Mouse (Mus musculus): ENCODE results near the gene Nek7. TPM values are rescaled to one million over a fixed set of nuclear protein-coding genes. Genes with fewer than 3 reads are reported as not detected.

Nek7 gene
- polyA plus RNA-seq, 1 experiment from 2014 or later = 66.2 TPM

GRCm38 (mm10) chr1:138535758-138536574 is 84.0 kb downstream of the Nek7 start:
- no peak overlapping the region for H3K4me3 ChIP-seq (ENCODE audit: inconsistent target)
- H3K79me2 ChIP-seq (ENCODE audit: inconsistent target) = peaks cover 65% of the 10 kb centered on the region; the same call in 1 of the 2 replicates
- 93% methylated on average over 16 of the region's 16 CpGs for WGBS (ENCODE audit: missing documents)
- no peak overlapping the region for H3K27ac ChIP-seq
- peaks cover 12% of the 10 kb centered on the region; the same call in 1 of the 2 replicates for H3K36me3 ChIP-seq (ENCODE audit: inconsistent target)

DNA sequence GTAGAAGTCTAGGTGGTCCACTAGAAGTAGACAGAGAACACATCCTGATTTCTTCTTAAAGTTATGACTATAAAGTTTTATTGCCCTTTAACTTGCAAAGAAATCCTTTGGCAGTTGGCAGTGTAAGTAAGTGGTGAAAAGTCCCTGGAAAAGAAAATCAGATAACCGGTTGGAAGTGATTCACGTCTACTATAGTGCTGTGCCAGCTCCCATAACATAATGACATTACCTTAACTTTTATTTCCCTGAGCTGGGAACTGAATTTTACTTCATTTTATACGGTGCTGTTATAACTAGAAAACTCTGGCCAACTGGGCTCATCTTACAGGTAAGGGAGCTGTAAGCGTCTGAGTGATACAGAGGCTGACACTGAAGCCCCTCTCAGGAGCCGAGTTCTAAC is 89.3 kb downstream of the Nek7 start:
- WGBS (ENCODE audit: missing documents) = 97% methylated on average over 5 of the region's 5 CpGs
- no peak overlapping the region for H3K4me3 ChIP-seq (ENCODE audit: inconsistent target)

DNA sequence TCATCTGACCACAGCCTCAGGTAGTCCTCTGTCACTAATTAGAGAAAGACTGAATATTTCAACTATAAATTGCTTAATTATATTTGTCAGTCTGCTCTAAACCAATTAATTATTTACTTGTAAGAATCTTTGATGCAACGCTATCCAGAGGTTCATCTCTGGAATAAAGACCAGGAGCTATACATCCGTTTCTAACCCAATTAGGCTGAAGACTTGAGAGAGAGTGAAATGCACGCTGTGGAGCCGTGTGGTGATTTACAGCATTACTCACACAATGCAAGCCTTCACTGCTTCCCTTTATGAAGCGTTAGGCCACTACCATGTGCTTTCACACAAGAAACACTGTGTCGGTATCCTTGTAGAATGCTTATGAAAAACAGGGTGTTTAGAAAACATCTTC is 96.0 kb downstream of the Nek7 start:
- no peak overlapping the region for H3K27ac ChIP-seq
- 92% methylated on average over 5 of the region's 6 CpGs for WGBS (ENCODE audit: missing documents)
- H3K4me3 ChIP-seq (ENCODE audit: inconsistent target) = no peak overlapping the region

More for the DNA sequence above, 89.3 kb downstream of the Nek7 start:
- H3K79me2 ChIP-seq (ENCODE audit: inconsistent target) = peaks cover 11% of the 10 kb centered on the region; the same call in 1 of the 2 replicates
- peaks cover 18% of the 10 kb centered on the region; the same call in 1 of the 2 replicates for H3K36me3 ChIP-seq (ENCODE audit: inconsistent target)
- no peak overlapping the region for H3K27ac ChIP-seq

GRCm38 (mm10) chr1:138518235-138518634 is 101.7 kb downstream of the Nek7 start:
- 56% methylated on average over 5 of the region's 5 CpGs for WGBS (ENCODE audit: missing documents)
- no peak overlapping the region for H3K4me3 ChIP-seq (ENCODE audit: inconsistent target)
- H3K79me2 ChIP-seq (ENCODE audit: inconsistent target) = peaks cover 26% of the 10 kb centered on the region; the same call in 1 of the 2 replicates
- H3K27ac ChIP-seq = no peak overlapping the region
- H3K36me3 ChIP-seq (ENCODE audit: inconsistent target) = no peaks in the 10 kb centered on the region

More for the DNA sequence above, 96.0 kb downstream of the Nek7 start:
- Histone ChIP-seq H3K79me2 (ENCODE audit: inconsistent target) (peaks cover 26% of the 10 kb centered on the region; the same call in 1 of the 2 replicates), H3K36me3 (ENCODE audit: inconsistent target) (peaks cover 5% of the 10 kb centered on the region; the same call in 1 of the 2 replicates)

DNA sequence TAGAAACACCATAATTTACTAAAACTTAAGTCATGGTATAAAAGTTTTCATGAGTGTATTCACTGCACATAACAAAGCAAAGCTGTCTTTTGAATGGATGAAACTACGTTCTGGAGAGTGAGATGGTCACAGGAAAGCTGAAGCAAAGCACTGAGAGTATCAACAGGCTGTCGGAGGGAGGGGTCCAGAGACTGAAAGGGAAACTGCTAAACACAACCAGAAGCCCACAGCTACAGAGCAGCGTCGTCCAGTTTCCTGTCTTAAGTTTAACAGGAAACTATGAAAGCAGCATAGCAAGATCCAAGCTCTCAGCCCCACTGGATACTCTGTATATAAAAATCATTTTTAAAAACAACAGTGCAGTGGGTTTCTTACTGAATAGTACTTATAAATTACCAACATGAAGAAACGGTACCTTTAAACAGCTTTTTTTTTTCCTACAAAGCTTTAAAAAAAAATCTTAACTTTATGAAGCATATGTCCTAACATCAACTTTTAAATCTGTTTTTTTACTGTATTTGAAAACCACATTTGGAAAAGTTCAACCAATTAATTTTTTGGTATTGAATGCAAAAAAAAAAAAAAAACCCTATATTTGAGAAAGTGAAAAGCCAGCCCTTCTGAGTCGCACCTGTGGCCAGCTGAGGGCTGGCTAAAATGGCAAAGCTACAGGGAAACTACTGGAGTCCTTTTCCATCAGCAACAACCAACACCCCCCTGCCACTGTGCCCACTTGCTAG is 102.4 kb downstream of the Nek7 start:
- peaks cover 21% of the 10 kb centered on the region; the same call in 1 of the 2 replicates for H3K79me2 ChIP-seq (ENCODE audit: inconsistent target)
- WGBS (ENCODE audit: missing documents) = 7% methylated on average over 6 of the region's 6 CpGs
- H3K36me3 ChIP-seq (ENCODE audit: inconsistent target) = no peaks in the 10 kb centered on the region; the same call in 1 of the 2 replicates
- H3K4me3 ChIP-seq (ENCODE audit: inconsistent target) = peak overlapping the region; percentile 3; the same call in 1 of the 2 replicates
- peak overlapping the region; percentile 38 for H3K27ac ChIP-seq

DNA sequence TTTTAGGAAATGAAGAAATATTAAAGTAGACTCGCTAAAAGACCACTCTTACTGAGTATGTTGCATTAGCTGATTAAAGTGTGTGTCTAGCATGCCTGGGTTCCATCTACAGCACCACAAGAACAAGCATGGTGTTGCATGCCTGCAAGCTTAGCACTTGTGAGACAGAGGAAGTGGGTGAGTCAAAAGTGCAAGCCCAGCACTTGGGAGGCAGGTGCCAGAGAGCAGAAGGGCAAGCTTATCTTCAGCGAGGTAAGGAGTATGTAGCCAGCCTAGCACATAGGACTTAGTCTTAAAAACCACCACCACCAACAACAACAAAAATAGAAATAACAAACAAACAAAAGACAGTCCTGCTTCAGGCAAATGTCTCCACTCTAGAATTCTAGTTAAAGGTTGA is 103.0 kb downstream of the Nek7 start:
- 32% methylated on average over 2 of the region's 2 CpGs for WGBS (ENCODE audit: missing documents)
- Histone ChIP-seq H3K4me3 (ENCODE audit: inconsistent target) (peak overlapping the region; percentile 3; the same call in 1 of the 2 replicates), H3K27ac (peak overlapping the region; percentile 38), H3K79me2 (ENCODE audit: inconsistent target) (peaks cover 16% of the 10 kb centered on the region; the same call in 1 of the 2 replicates), H3K36me3 (ENCODE audit: inconsistent target) (no peaks in the 10 kb centered on the region; the same call in 1 of the 2 replicates)

DNA sequence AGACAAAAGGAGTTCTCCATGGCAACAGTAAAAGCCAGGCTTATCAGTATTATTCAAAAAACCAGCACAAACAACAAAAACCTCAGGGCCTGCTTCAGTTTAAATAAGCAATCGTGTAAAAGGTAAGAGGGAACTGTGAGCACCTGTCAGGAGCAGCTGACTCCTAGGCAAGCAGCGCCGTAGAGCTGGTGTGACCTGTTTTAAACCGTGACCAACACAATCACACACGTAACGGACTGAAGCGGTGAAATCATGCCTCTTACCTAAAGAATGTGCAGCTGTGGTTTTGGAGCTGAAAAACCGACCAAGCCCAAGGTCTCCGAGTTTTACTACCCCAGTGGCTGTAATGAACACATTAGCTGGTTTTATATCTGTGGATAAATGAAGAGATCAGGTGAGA is 104.6 kb downstream of the Nek7 start:
- H3K36me3 ChIP-seq (ENCODE audit: inconsistent target) = no peaks in the 10 kb centered on the region; the same call in 1 of the 2 replicates
- no peak overlapping the region for H3K27ac ChIP-seq
- WGBS (ENCODE audit: missing documents) = 92% methylated on average over 9 of the region's 9 CpGs
- no peak overlapping the region for H3K4me3 ChIP-seq (ENCODE audit: inconsistent target)
- peaks cover 12% of the 10 kb centered on the region; the same call in 1 of the 2 replicates for H3K79me2 ChIP-seq (ENCODE audit: inconsistent target)

DNA sequence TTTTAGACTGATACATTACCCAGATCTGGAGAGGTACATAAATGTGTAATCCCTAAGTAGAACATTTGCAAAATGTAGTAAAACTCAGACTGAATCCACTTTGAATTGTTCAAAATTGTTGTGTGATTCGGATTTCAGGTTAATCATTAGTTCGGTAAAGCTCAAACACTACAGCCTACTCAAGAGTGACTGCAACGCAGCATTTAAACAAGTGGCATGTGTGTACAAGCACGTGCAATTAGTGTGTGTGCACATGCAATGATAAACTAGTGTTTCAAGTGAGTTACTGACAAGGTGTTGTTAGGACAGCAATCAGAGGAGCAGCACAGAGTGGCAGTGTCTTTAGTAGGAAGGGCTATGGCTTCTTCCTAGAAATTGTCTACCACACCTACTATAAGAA is 106.0 kb downstream of the Nek7 start:
- Histone ChIP-seq H3K79me2 (ENCODE audit: inconsistent target) (peaks cover 4% of the 10 kb centered on the region; the same call in 1 of the 2 replicates), H3K4me3 (ENCODE audit: inconsistent target) (no peak overlapping the region), H3K36me3 (ENCODE audit: inconsistent target) (no peaks in the 10 kb centered on the region; the same call in 1 of the 2 replicates), H3K27ac (no peak overlapping the region)
- WGBS (ENCODE audit: missing documents) = 100% methylated on average over 4 of the region's 4 CpGs

GRCm38 (mm10) chr1:138510566-138510965 is 109.4 kb downstream of the Nek7 start:
- no peak overlapping the region for H3K4me3 ChIP-seq (ENCODE audit: inconsistent target)
- no peaks in the 10 kb centered on the region; the same call in 1 of the 2 replicates for H3K79me2 ChIP-seq (ENCODE audit: inconsistent target)
- H3K27ac ChIP-seq = no peak overlapping the region
- 93% methylated on average over 4 of the region's 4 CpGs for WGBS (ENCODE audit: missing documents)
- no peaks in the 10 kb centered on the region; the same call in 1 of the 2 replicates for H3K36me3 ChIP-seq (ENCODE audit: inconsistent target)

GRCm38 (mm10) chr1:138507446-138508043 is 112.4 kb downstream of the Nek7 start:
- Histone ChIP-seq H3K36me3 (ENCODE audit: inconsistent target) (no peaks in the 10 kb centered on the region; the same call in 1 of the 2 replicates), H3K79me2 (ENCODE audit: inconsistent target) (no peaks in the 10 kb centered on the region; the same call in 1 of the 2 replicates), H3K4me3 (ENCODE audit: inconsistent target) (no peak overlapping the region), H3K27ac (0 out of 2 replicates have a peak overlapping the region, but pooled peaks have one; percentile 12)
- 88% methylated on average over 13 of the region's 13 CpGs for WGBS (ENCODE audit: missing documents)

- Histone ChIP-seq H3K27ac (peak overlapping the region; percentile 12), H3K79me2 (ENCODE audit: inconsistent target) (no peaks in the 10 kb centered on the region; the same call in 1 of the 2 replicates), H3K36me3 (ENCODE audit: inconsistent target) (peaks cover 1% of the 10 kb centered on the region; the same call in 1 of the 2 replicates), H3K4me3 (ENCODE audit: inconsistent target) (no peak overlapping the region)
- WGBS (ENCODE audit: missing documents) = 53% methylated on average over 4 of the region's 4 CpGs
Measured at GRCm38 (mm10) chr1:138507014-138507413, 112.9 kb downstream of the Nek7 start.

GRCm38 (mm10) chr1:138504228-138504627 is 115.7 kb downstream of the Nek7 start:
- H3K79me2 ChIP-seq (ENCODE audit: inconsistent target) = no peaks in the 10 kb centered on the region; the same call in 1 of the 2 replicates
- H3K27ac ChIP-seq = no peak overlapping the region
- H3K36me3 ChIP-seq (ENCODE audit: inconsistent target) = 0 out of 2 replicates have a peak, but pooled peaks cover 4% of the 10 kb centered on the region
- H3K4me3 ChIP-seq (ENCODE audit: inconsistent target) = no peak overlapping the region
- WGBS (ENCODE audit: missing documents) = 93% methylated on average over 5 of the region's 5 CpGs

DNA sequence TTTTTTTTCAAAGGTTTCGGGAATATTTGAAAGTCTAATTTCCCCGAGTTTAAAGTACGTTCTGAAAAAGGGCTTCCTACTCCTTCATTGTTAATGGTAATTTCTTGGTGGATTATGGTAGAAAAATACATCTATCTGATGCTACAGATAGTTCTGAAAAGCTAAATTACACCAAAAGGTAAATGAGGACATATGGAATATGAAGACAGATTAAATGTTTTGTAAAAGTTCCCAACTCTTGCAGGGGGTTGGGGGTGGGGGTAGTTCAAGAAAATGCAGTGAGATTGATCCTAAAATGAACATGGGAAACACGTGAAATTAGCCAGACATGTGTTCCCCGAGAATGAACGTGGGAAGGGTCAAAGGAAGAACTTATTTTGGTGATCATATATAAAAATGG is 119.2 kb downstream of the Nek7 start:
- Histone ChIP-seq H3K4me3 (ENCODE audit: inconsistent target) (no peak overlapping the region), H3K36me3 (ENCODE audit: inconsistent target) (peaks cover 28% of the 10 kb centered on the region), H3K79me2 (ENCODE audit: inconsistent target) (no peaks in the 10 kb centered on the region; the same call in 1 of the 2 replicates), H3K27ac (no peak overlapping the region)
- 100% methylated on average over 3 of the region's 6 CpGs for WGBS (ENCODE audit: missing documents)

GRCm38 (mm10) chr1:138500155-138500554 is 119.8 kb downstream of the Nek7 start:
- WGBS (ENCODE audit: missing documents) = 95% methylated on average over 10 of the region's 10 CpGs
- H3K36me3 ChIP-seq (ENCODE audit: inconsistent target) = peaks cover 28% of the 10 kb centered on the region
- no peaks in the 10 kb centered on the region; the same call in 1 of the 2 replicates for H3K79me2 ChIP-seq (ENCODE audit: inconsistent target)
- no peak overlapping the region for H3K27ac ChIP-seq
- no peak overlapping the region for H3K4me3 ChIP-seq (ENCODE audit: inconsistent target)

Data from macrophage (primary cell).